Mouse (Mus musculus) heart, postnatal 0 days (tissue): ENCODE data around the gene Kcne1. TPM values are rescaled to one million over a fixed set of nuclear protein-coding genes. Genes with fewer than 3 reads are reported as not detected.
A peak's percentile ranks its signal among the peaks of the same experiment; 100 is the strongest.

ENCODE experiments used
- ATAC-seq: fragments of 200-750 bp; cut with Nextera tagmentation; 2 replicates; pipeline ENCODE4 v1.8.0; 2017; ENCODE audit warnings: low read depth, moderate number of reproducible peaks, moderate library complexity; ENCODE audit not compliant: insufficient read depth
- DNase-seq: peaks from one replicate; pipeline ENCODE4 v3.0.0-alpha.2; 2016; ENCODE audit warnings: low spot score
- H3K27ac ChIP-seq: fragments of 300-500 bp; sonication (generic); 2 replicates; pipeline ENCODE4 v1.5.1; 2014; ENCODE audit warnings: low read depth, mild to moderate bottlenecking
- H3K27me3 ChIP-seq: fragments of 300-500 bp; sonication (generic); 2 replicates; pipeline ENCODE4 v1.6.1; 2014; ENCODE audit warnings: low read length, mixed read lengths; ENCODE audit not compliant: control insufficient read depth, insufficient read depth
- H3K36me3 ChIP-seq: fragments of 300-500 bp; sonication (generic); replicated peaks from 2 replicates; pipeline ENCODE4 v1.6.1; 2014; ENCODE audit warnings: low read length, mixed read lengths; ENCODE audit not compliant: control insufficient read depth, insufficient read depth
- H3K4me1 ChIP-seq: fragments of 300-500 bp; sonication (generic); 2 replicates; pipeline ENCODE4 v1.6.1; 2014; ENCODE audit warnings: antibody characterized with exemption; ENCODE audit not compliant: control insufficient read depth, insufficient read depth
- H3K4me2 ChIP-seq: fragments of 300-500 bp; sonication (generic); 2 replicates; pipeline ENCODE4 v1.6.1; 2014; ENCODE audit warnings: low read depth, mild to moderate bottlenecking, low read length, moderate library complexity
- H3K4me3 ChIP-seq: fragments of 300-500 bp; sonication (generic); 2 replicates; pipeline ENCODE4 v1.5.1; 2014; ENCODE audit warnings: low read depth, low read length
- H3K9ac ChIP-seq: fragments of 300-500 bp; sonication (generic); replicated peaks from 2 replicates; pipeline ENCODE4 v1.6.1; 2014; ENCODE audit warnings: low read depth, low read length, mixed read lengths
- H3K9me3 ChIP-seq: fragments of 300-500 bp; sonication (generic); replicated peaks from 2 replicates; pipeline ENCODE4 v1.6.1; 2016; ENCODE audit warnings: low read length; ENCODE audit not compliant: control insufficient read depth
- CTCF ChIP-seq: IDR thresholded peaks from 2 replicates; pipeline ENCODE4 v1.5.1; 2016; ENCODE audit warnings: antibody characterized with exemption, control low read depth, low read depth
- EP300 ChIP-seq: IDR thresholded peaks from 2 replicates; pipeline ENCODE4 v1.6.1; 2016; ENCODE audit warnings: antibody characterized with exemption, low read depth
- WGBS: fragments of 180-500 bp; shearing (Covaris S2); extraction: QIAGEN DNeasy Blood & Tissue Kit; methylation state at CpG from one replicate; pipeline ENCODE4 v1.1.7; 2014; 5-methylcytosine and 5-hydroxymethylcytosine counted together
- polyA plus RNA-seq: library from polyadenylated mRNA; unstranded; fragments of >200 nt; fragmentation: Nextera tagmentation; extraction: Ambion mirVana; gene quantifications from 2 replicates; pipeline ENCODE4 v1.2.1, GENCODE M21; 2015
- total RNA-seq: library from RNA; depleted of rRNA; stranded (reverse); fragments of >200 nt; gene quantifications from 2 replicates; pipeline ENCODE4 v1.2.3, GENCODE M21; 2014; ENCODE audit warnings: low replicate concordance

Gene Kcne1
- total and polyA plus RNA-seq, 2 experiments from 2014 or later = 283 to 415 TPM

DNA sequence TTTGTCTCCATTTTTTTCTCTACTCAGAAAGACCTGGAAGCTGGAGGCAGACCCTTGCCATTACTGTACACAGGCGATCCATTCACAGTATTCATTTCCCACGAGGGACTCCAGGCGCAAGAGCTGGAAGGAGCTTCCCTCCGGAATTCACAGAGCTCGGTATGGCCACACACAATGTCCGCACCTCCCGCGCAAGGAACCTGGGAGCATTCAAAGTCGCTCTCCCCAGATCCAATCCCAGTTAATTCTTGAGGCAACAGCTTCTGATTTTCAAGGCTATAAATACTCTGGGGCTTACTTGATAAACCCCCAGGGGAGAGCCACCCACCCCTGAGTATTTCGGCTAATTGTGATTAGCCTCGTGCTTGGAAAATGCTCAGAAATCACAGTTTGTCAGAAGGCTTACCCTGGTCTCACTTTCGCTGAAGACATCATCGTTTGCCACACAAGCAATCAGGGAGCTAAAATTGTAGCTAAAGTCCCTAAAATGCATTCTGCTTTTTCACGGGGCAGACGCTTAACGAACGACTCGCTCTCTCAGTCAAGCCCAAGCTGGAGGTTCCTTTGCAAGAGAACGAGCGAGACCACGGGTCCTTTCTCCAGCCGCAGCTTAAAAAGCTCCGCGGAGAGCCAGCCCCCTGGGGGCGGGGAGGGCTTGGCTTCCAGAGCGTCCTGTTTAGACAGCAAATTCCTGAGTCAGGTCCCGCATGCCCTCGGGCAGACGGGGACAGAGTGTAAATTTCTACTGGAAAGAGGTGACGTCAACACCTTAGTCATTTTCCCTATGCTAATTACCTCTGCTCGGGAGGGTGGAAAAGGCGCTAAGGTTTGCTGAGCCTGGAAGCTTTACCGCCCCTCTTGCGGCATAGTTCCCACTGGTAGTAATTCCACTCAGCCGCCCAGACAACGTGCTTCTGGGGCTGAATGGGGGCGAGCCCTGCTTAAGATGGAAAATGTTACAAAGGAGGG lies 40.5 kb upstream of the Kcne1 start:
- TF ChIP-seq EP300 = peak; percentile 90
- no peak for TF ChIP-seq CTCF
- DNase-seq (peak; percentile 97), ATAC-seq (peak; percentile 89)
- H3K27me3 ChIP-seq = no peaks in the 10 kb centered on the region
- peak overlapping the region; percentile 69 for H3K4me2 ChIP-seq
- WGBS = under 1% methylated on average over 37 of the region's 37 CpGs
- peaks cover 43% of the 10 kb centered on the region for H3K4me1 ChIP-seq
- H3K9ac ChIP-seq = peak overlapping the region; percentile 85
- no peaks in the 10 kb centered on the region for H3K9me3 ChIP-seq
- peak overlapping the region; percentile 94 for H3K27ac ChIP-seq
- peak overlapping the region; percentile 55 for H3K4me3 ChIP-seq
- H3K36me3 ChIP-seq = peaks cover 25% of the 10 kb centered on the region

GRCm38 (mm10) chr16:92398574-92399118 lies 39.4 kb upstream of the Kcne1 start:
- Histone ChIP-seq H3K27ac (peak overlapping the region; percentile 94), H3K4me1 (peaks cover 43% of the 10 kb centered on the region), H3K9ac (peak overlapping the region; percentile 85), H3K27me3 (no peaks in the 10 kb centered on the region), H3K9me3 (no peaks in the 10 kb centered on the region), H3K4me3 (peak overlapping the region; percentile 55), H3K4me2 (peak overlapping the region; percentile 69), H3K36me3 (peaks cover 36% of the 10 kb centered on the region)
- TF ChIP-seq EP300 (0 out of 2 replicates have a peak, but pooled peaks have one; percentile 39), CTCF (peak; percentile 30)
- peak; percentile 58 for ATAC-seq
- WGBS = 12% methylated on average over 6 of the region's 6 CpGs
- DNase-seq = peak; percentile 84

GRCm38 (mm10) chr16:92397745-92398573 lies 38.7 kb upstream of the Kcne1 start:
- Histone ChIP-seq H3K4me2 (peak overlapping the region; percentile 69), H3K4me3 (peak overlapping the region; percentile 55), H3K4me1 (peaks cover 40% of the 10 kb centered on the region), H3K9me3 (no peaks in the 10 kb centered on the region), H3K27ac (peak overlapping the region; percentile 94), H3K27me3 (no peaks in the 10 kb centered on the region), H3K9ac (peak overlapping the region; percentile 85), H3K36me3 (peaks cover 43% of the 10 kb centered on the region)
- DNase-seq (no peak), ATAC-seq (no peak)
- 23% methylated on average over 10 of the region's 10 CpGs for WGBS
- TF ChIP-seq CTCF (no peak), EP300 (no peak)

DNA sequence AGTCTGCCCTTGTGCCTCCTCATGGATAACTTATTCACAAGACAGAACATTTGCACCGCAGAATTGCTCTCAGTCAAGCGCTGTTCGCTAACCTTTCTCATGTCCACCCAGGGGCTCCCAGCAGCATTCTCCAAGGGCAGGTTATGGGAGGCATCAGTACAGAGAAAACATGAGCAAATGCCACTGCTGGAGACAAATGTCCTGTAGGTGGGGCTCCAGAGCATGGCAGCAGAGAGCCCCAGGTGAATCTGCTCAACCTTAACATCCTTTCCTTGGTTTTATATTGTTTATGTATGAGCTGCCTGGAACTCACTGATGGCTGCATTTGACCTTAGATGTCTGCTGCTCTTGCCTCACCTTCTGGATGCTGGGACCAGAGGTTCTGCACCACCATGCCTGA lies 34.5 kb upstream of the Kcne1 start:
- 95% methylated on average over 3 of the region's 3 CpGs for WGBS
- Histone ChIP-seq H3K9ac (no peak overlapping the region), H3K4me1 (peaks cover 21% of the 10 kb centered on the region), H3K9me3 (no peaks in the 10 kb centered on the region), H3K4me3 (no peak overlapping the region), H3K36me3 (peaks cover 65% of the 10 kb centered on the region), H3K27me3 (no peaks in the 10 kb centered on the region), H3K4me2 (no peak overlapping the region), H3K27ac (no peak overlapping the region; the same call in 1 of the 2 replicates)
- peak; percentile 40 for TF ChIP-seq CTCF
- no peak for TF ChIP-seq EP300
- ATAC-seq (no peak), DNase-seq (no peak)

DNA sequence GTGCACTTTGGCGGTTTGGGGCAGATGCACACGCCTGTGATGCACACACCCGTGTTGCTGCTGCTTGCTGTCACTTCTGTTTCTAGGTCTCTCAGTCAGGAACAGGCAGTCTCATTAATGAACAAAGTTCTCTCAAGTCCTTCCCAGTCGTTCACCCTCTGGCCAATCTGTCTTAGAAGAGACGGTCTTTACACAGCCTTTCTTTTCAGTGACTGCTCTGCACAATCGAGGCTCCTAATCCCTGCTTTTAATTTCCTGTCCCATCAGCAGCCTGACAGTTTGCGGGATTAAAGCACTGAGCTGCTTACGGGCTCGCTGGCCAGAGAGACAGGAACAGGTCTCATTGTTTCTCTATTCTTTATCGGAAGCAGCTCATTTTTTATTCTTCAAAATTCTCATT lies 28.4 kb upstream of the Kcne1 start:
- Histone ChIP-seq H3K4me1 (no peaks in the 10 kb centered on the region), H3K9ac (no peak overlapping the region), H3K27ac (no peak overlapping the region), H3K9me3 (no peaks in the 10 kb centered on the region), H3K4me3 (no peak overlapping the region), H3K4me2 (no peak overlapping the region), H3K36me3 (peaks cover 19% of the 10 kb centered on the region), H3K27me3 (no peaks in the 10 kb centered on the region)
- no peak for ATAC-seq
- 78% methylated on average over 10 of the region's 10 CpGs for WGBS
- TF ChIP-seq CTCF (no peak), EP300 (no peak)
- no peak for DNase-seq
